Mouse (Mus musculus): Measurements from ENCODE around the gene Cpne9. TPM values are rescaled to one million over a fixed set of nuclear protein-coding genes. Genes with fewer than 3 reads are reported as not detected.

Cpne9 gene
- total and polyA plus RNA-seq, 2 experiments from 2014 or later = 7.9 to 23.4 TPM

DNA sequence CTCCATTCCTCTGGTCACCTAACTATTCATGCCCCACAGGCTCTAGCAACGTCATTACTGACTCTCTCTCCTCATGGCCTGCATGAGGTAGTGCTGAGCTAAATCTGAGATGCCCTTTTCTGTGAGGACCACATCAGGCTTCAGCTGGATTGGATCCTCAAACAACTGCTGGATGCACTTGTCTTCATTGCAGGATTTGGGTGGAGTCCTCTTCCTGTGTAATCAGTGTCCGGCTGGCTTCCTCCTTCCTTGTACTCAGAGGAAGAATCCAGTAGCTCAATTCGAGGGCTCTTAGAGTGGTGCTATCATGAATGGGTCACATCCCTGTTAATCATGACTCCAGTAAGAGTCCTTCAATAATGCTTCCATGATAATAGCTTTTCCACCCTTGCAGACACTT, 71.6 kb downstream of the Cpne9 start:
- H3K9me3 ChIP-seq (ENCODE audit: low read length) = no peaks in the 10 kb centered on the region
- WGBS = 73% methylated on average over 3 of the region's 3 CpGs

More for the DNA sequence above, 71.6 kb downstream of the Cpne9 start:
- H3K4me3 ChIP-seq (ENCODE audit: low read depth, low read length) = no peak overlapping the region
- ATAC-seq (ENCODE audit: low FRiP score) (no peak), DNase-seq (ENCODE audit: low spot score) (no peak)
- no peak overlapping the region for H3K9ac ChIP-seq (replicated peaks; ENCODE audit: low read length, poor library complexity, severe bottlenecking)
- H3K4me2 ChIP-seq (ENCODE audit: low read depth, low read length, poor library complexity, severe bottlenecking) = no peak overlapping the region
- H3K27me3 ChIP-seq (ENCODE audit: insufficient read depth, low read length) = no peaks in the 10 kb centered on the region
- no peak overlapping the region for H3K27ac ChIP-seq (ENCODE audit: low read depth, low read length)
- TF ChIP-seq CTCF (IDR thresholded peaks at IDR 0.05) = no peak
- H3K4me1 ChIP-seq (ENCODE audit: insufficient read depth, low read length) = no peaks in the 10 kb centered on the region
- no peaks in the 10 kb centered on the region for H3K36me3 ChIP-seq (ENCODE audit: insufficient read depth, low read length)

Other genes starting within 250 kb of the Cpne9 start
- gene Thumpd3, start 236.1 kb upstream of the Cpne9 start, total RNA-seq (2014; rRNA removed) = 33.7 and 49.2 TPM in 2 replicates
- 38.3 and 40.5 TPM in 2 replicates for gene Thumpd3, start 236.1 kb upstream of the Cpne9 start, polyA plus RNA-seq (2015; fragmentation: Nextera tagmentation; extraction: Ambion mirVana)
- 99.1 and 103 TPM in 2 replicates for gene Setd5, start 204.9 kb upstream of the Cpne9 start, total RNA-seq (2014; rRNA removed)
- gene Setd5, start 204.9 kb upstream of the Cpne9 start, polyA plus RNA-seq (2015; fragmentation: Nextera tagmentation; extraction: Ambion mirVana) = 42.1 and 50.6 TPM in 2 replicates
- 81.3 and 92.6 TPM in 2 replicates for gene Lhfpl4, start 86.9 kb upstream of the Cpne9 start, total RNA-seq (2014; rRNA removed)
- 56.6 and 66.1 TPM in 2 replicates for gene Lhfpl4, start 86.9 kb upstream of the Cpne9 start, polyA plus RNA-seq (2015; fragmentation: Nextera tagmentation; extraction: Ambion mirVana)
- gene Mtmr14, start 44.5 kb upstream of the Cpne9 start, total RNA-seq (2014; rRNA removed) = 39.0 and 42.5 TPM in 2 replicates
- 29.4 and 30.5 TPM in 2 replicates for gene Mtmr14, start 44.5 kb upstream of the Cpne9 start, polyA plus RNA-seq (2015; fragmentation: Nextera tagmentation; extraction: Ambion mirVana)
- 22.1 and 28.1 TPM in 2 replicates for gene Brpf1, start 24.8 kb downstream of the Cpne9 start, total RNA-seq (2014; rRNA removed)
- 9.0 and 10.0 TPM in 2 replicates for gene Brpf1, start 24.8 kb downstream of the Cpne9 start, polyA plus RNA-seq (2015; fragmentation: Nextera tagmentation; extraction: Ambion mirVana)
- 10.8 and 14.8 TPM in 2 replicates for gene Ogg1, start 44.7 kb downstream of the Cpne9 start, total RNA-seq (2014; rRNA removed)
- gene Ogg1, start 44.7 kb downstream of the Cpne9 start, polyA plus RNA-seq (2015; fragmentation: Nextera tagmentation; extraction: Ambion mirVana) = 7.3 and 8.9 TPM in 2 replicates
- gene Camk1, start 61.7 kb downstream of the Cpne9 start, total RNA-seq (2014; rRNA removed) = 102 and 119 TPM in 2 replicates
- gene Camk1, start 61.7 kb downstream of the Cpne9 start, polyA plus RNA-seq (2015; fragmentation: Nextera tagmentation; extraction: Ambion mirVana) = 132 and 142 TPM in 2 replicates
- gene Tada3, start 95.6 kb downstream of the Cpne9 start, total RNA-seq (2014; rRNA removed) = 27.8 and 31.0 TPM in 2 replicates
- gene Tada3, start 95.6 kb downstream of the Cpne9 start, polyA plus RNA-seq (2015; fragmentation: Nextera tagmentation; extraction: Ambion mirVana) = 73.8 and 74.0 TPM in 2 replicates
- 190 and 200 TPM in 2 replicates for gene Arpc4, start 95.8 kb downstream of the Cpne9 start, total RNA-seq (2014; rRNA removed)
- gene Arpc4, start 95.8 kb downstream of the Cpne9 start, polyA plus RNA-seq (2015; fragmentation: Nextera tagmentation; extraction: Ambion mirVana) = 505 TPM in 2 replicates
- 10.0 and 20.0 TPM in 2 replicates for gene Ttll3, start 107.0 kb downstream of the Cpne9 start, total RNA-seq (2014; rRNA removed)
- gene Ttll3, start 107.0 kb downstream of the Cpne9 start, polyA plus RNA-seq (2015; fragmentation: Nextera tagmentation; extraction: Ambion mirVana) = 10.2 and 14.6 TPM in 2 replicates
- 17.1 and 53.8 TPM in 2 replicates for gene Rpusd3, start 137.0 kb downstream of the Cpne9 start, total RNA-seq (2014; rRNA removed)
- gene Rpusd3, start 137.0 kb downstream of the Cpne9 start, polyA plus RNA-seq (2015; fragmentation: Nextera tagmentation; extraction: Ambion mirVana) = 22.0 and 27.2 TPM in 2 replicates
- not detected in 2 replicates for gene Cidec, start 153.5 kb downstream of the Cpne9 start, total RNA-seq (2014; rRNA removed)
- gene Cidec, start 153.5 kb downstream of the Cpne9 start, polyA plus RNA-seq (2015; fragmentation: Nextera tagmentation; extraction: Ambion mirVana) = 0.09 TPM in 1 of 2 replicates, not detected in the other
- 43.6 and 48.6 TPM in 2 replicates for gene Jagn1, start 160.3 kb downstream of the Cpne9 start, total RNA-seq (2014; rRNA removed)
- 80.4 and 85.4 TPM in 2 replicates for gene Jagn1, start 160.3 kb downstream of the Cpne9 start, polyA plus RNA-seq (2015; fragmentation: Nextera tagmentation; extraction: Ambion mirVana)
- 0.49 TPM in 1 of 2 replicates, not detected in the other for gene Il17re, start 176.2 kb downstream of the Cpne9 start, total RNA-seq (2014; rRNA removed)
- 0.48 and 0.77 TPM in 2 replicates for gene Il17re, start 176.2 kb downstream of the Cpne9 start, polyA plus RNA-seq (2015; fragmentation: Nextera tagmentation; extraction: Ambion mirVana)
- 4.7 and 11.6 TPM in 2 replicates for gene Il17rc, start 189.1 kb downstream of the Cpne9 start, total RNA-seq (2014; rRNA removed)
- gene Il17rc, start 189.1 kb downstream of the Cpne9 start, polyA plus RNA-seq (2015; fragmentation: Nextera tagmentation; extraction: Ambion mirVana) = 4.1 and 4.2 TPM in 2 replicates
- 39.4 and 43.0 TPM in 2 replicates for gene Creld1, start 201.0 kb downstream of the Cpne9 start, total RNA-seq (2014; rRNA removed)
- gene Creld1, start 201.0 kb downstream of the Cpne9 start, polyA plus RNA-seq (2015; fragmentation: Nextera tagmentation; extraction: Ambion mirVana) = 56.6 and 60.4 TPM in 2 replicates
- gene Prrt3, start 219.6 kb downstream of the Cpne9 start, total RNA-seq (2014; rRNA removed) = 29.4 and 39.3 TPM in 2 replicates
- gene Prrt3, start 219.6 kb downstream of the Cpne9 start, polyA plus RNA-seq (2015; fragmentation: Nextera tagmentation; extraction: Ambion mirVana) = 18.4 and 20.7 TPM in 2 replicates
- 71.9 and 74.1 TPM in 2 replicates for gene Emc3, start 249.3 kb downstream of the Cpne9 start, total RNA-seq (2014; rRNA removed)
- 111 and 120 TPM in 2 replicates for gene Emc3, start 249.3 kb downstream of the Cpne9 start, polyA plus RNA-seq (2015; fragmentation: Nextera tagmentation; extraction: Ambion mirVana)
- 2.4 and 3.4 TPM in 2 replicates for gene Fancd2, start 249.4 kb downstream of the Cpne9 start, total RNA-seq (2014; rRNA removed)
- gene Fancd2, start 249.4 kb downstream of the Cpne9 start, polyA plus RNA-seq (2015; fragmentation: Nextera tagmentation; extraction: Ambion mirVana) = 0.99 and 1.2 TPM in 2 replicates